Mouse (Mus musculus): Measurements from ENCODE around the gene Flrt2.
A peak's percentile ranks its signal among the peaks of the same experiment; 100 is the strongest.
"Not testable (repeated sequence)": the region's sequence is repeated elsewhere in the genome, so short reads cannot be mapped to it uniquely, and the experiment has no call there.

Gene Flrt2

GRCm38 (mm10) chr12:95691961-95692767, at the start of gene Flrt2:
Gene Flrt2 (plus strand): TSS chr12:95692226.
- DNase-seq (ENCODE audit: low spot score): peak; percentile 19

- no peak for DNase-seq (ENCODE audit: low spot score)
Observed at GRCm38 (mm10) chr12:95642226-95642625, 49.8 kb upstream of the Flrt2 start.

GRCm38 (mm10) chr12:95647179-95647578, 44.8 kb upstream of the Flrt2 start:
- not testable (repeated sequence) for DNase-seq (ENCODE audit: low spot score)

- DNase-seq (ENCODE audit: low spot score): no peak
Observed at GRCm38 (mm10) chr12:95652172-95653156, 39.6 kb upstream of the Flrt2 start.

- DNase-seq (ENCODE audit: low spot score): no peak
Observed at GRCm38 (mm10) chr12:95656594-95656993, 35.4 kb upstream of the Flrt2 start.

GRCm38 (mm10) chr12:95667296-95667695, 24.7 kb upstream of the Flrt2 start:
- no peak for DNase-seq (ENCODE audit: low spot score)

GRCm38 (mm10) chr12:95675711-95676110, 16.3 kb upstream of the Flrt2 start:
- no peak for DNase-seq (ENCODE audit: low spot score)

- peak; percentile 5 for DNase-seq (ENCODE audit: low spot score)
Observed at GRCm38 (mm10) chr12:95690819-95691218, 1.2 kb upstream of the Flrt2 start.

GRCm38 (mm10) chr12:95692948-95693650, 1.1 kb downstream of the Flrt2 start:
- DNase-seq (ENCODE audit: low spot score): peak; percentile 6

GRCm38 (mm10) chr12:95693651-95694471, 1.8 kb downstream of the Flrt2 start:
- peak; percentile 54 for DNase-seq (ENCODE audit: low spot score)

- DNase-seq (ENCODE audit: low spot score): no peak
Observed at GRCm38 (mm10) chr12:95694507-95694906, 2.5 kb downstream of the Flrt2 start.

GRCm38 (mm10) chr12:95694991-95695833, 3.2 kb downstream of the Flrt2 start:
- peak; percentile 71 for DNase-seq (ENCODE audit: low spot score)

- DNase-seq (ENCODE audit: low spot score): no peak
Observed at GRCm38 (mm10) chr12:95695834-95696521, 4.0 kb downstream of the Flrt2 start.

GRCm38 (mm10) chr12:95696522-95697025, 4.5 kb downstream of the Flrt2 start:
- no peak for DNase-seq (ENCODE audit: low spot score)

GRCm38 (mm10) chr12:95698556-95698955, 6.5 kb downstream of the Flrt2 start:
- no peak for DNase-seq (ENCODE audit: low spot score)

- no peak for DNase-seq (ENCODE audit: low spot score)
Observed at GRCm38 (mm10) chr12:95700746-95701145, 8.7 kb downstream of the Flrt2 start.

- DNase-seq (ENCODE audit: low spot score): no peak
Observed at GRCm38 (mm10) chr12:95701580-95701979, 9.6 kb downstream of the Flrt2 start.

- no peak for DNase-seq (ENCODE audit: low spot score)
Observed at GRCm38 (mm10) chr12:95705006-95705405, 13.0 kb downstream of the Flrt2 start.

- no peak for DNase-seq (ENCODE audit: low spot score)
Observed at GRCm38 (mm10) chr12:95723265-95723664, 31.2 kb downstream of the Flrt2 start.
